Mouse (Mus musculus) neural tube, embryonic 14.5 days (tissue): ENCODE data around the gene Sdc4. TPM values are rescaled to one million over a fixed set of nuclear protein-coding genes. Genes with fewer than 3 reads are reported as not detected.
A peak's percentile ranks its signal among the peaks of the same experiment; 100 is the strongest.

ENCODE experiments used
- ATAC-seq: fragments of 200-750 bp; cut with Nextera tagmentation; 2 replicates; pipeline ENCODE4 v1.8.0; 2017; ENCODE audit warnings: low read depth, mild to moderate bottlenecking, moderate TSS enrichment, moderate library complexity
- H3K27ac ChIP-seq: fragments of 300-500 bp; sonication (generic); 2 replicates; pipeline ENCODE4 v1.5.1; 2014; ENCODE audit warnings: low read depth, mild to moderate bottlenecking, control low read depth, low read length, moderate library complexity, mixed read lengths
- H3K27me3 ChIP-seq: fragments of 300-500 bp; sonication (generic); 2 replicates; pipeline ENCODE4 v1.6.1; 2014; ENCODE audit warnings: low read length; ENCODE audit not compliant: control insufficient read depth, insufficient read depth
- H3K36me3 ChIP-seq: fragments of 300-500 bp; sonication (generic); 2 replicates; pipeline ENCODE4 v1.6.1; 2014; ENCODE audit warnings: low read length, mixed read lengths; ENCODE audit not compliant: control insufficient read depth, insufficient read depth
- H3K4me1 ChIP-seq: fragments of 300-500 bp; sonication (generic); 2 replicates; pipeline ENCODE4 v1.6.1; 2014; ENCODE audit warnings: low read length; ENCODE audit not compliant: control insufficient read depth, insufficient read depth
- H3K4me2 ChIP-seq: fragments of 300-500 bp; sonication (generic); 2 replicates; pipeline ENCODE4 v1.6.1; 2014; ENCODE audit warnings: mild to moderate bottlenecking, low read depth, low read length, control low read depth
- H3K4me3 ChIP-seq: fragments of 300-500 bp; sonication (generic); 2 replicates; pipeline ENCODE4 v1.5.1; 2014; ENCODE audit warnings: low read depth, low read length, control low read depth, mixed read lengths
- H3K9ac ChIP-seq: fragments of 300-500 bp; sonication (generic); replicated peaks from 2 replicates; pipeline ENCODE4 v1.6.1; 2014; ENCODE audit warnings: low read depth, mild to moderate bottlenecking, control low read depth, low read length, mixed read lengths
- H3K9me3 ChIP-seq: fragments of 300-500 bp; sonication (generic); 2 replicates; pipeline ENCODE4 v1.6.1; 2016; ENCODE audit warnings: low read length; ENCODE audit not compliant: control insufficient read depth
- WGBS: fragments of 180-500 bp; shearing (Covaris S2); extraction: QIAGEN DNeasy Blood & Tissue Kit; methylation state at CpG from one replicate; pipeline ENCODE4 v1.1.7; 2014; 5-methylcytosine and 5-hydroxymethylcytosine counted together
- polyA plus RNA-seq: library from polyadenylated mRNA; unstranded; fragments of >200 nt; fragmentation: Nextera tagmentation; extraction: Ambion mirVana; gene quantifications from 2 replicates; pipeline ENCODE4 v1.2.1, GENCODE M21; 2014

Sdc4 gene
- polyA plus RNA-seq, 1 experiment from 2014 or later: 3.6 TPM

GRCm38 (mm10) chr2:164444701-164445100 is 1.0 kb upstream of the Sdc4 start:
- Histone ChIP-seq H3K27ac (no peak overlapping the region), H3K27me3 (0 out of 2 replicates have a peak, but pooled peaks cover 2% of the 10 kb centered on the region), H3K9ac (no peak overlapping the region), H3K4me1 (peaks cover 9% of the 10 kb centered on the region; the same call in 1 of the 2 replicates), H3K9me3 (no peaks in the 10 kb centered on the region), H3K4me2 (no peak overlapping the region), H3K36me3 (no peaks in the 10 kb centered on the region), H3K4me3 (no peak overlapping the region)
- WGBS: 91% methylated on average over 2 of the region's 2 CpGs
- no peak for ATAC-seq

GRCm38 (mm10) chr2:164443051-164443437 is 643 bp downstream of the Sdc4 start:
- H3K27me3 ChIP-seq: 0 out of 2 replicates have a peak, but pooled peaks cover 2% of the 10 kb centered on the region
- H3K9me3 ChIP-seq: no peaks in the 10 kb centered on the region
- under 1% methylated on average over 26 of the region's 26 CpGs for WGBS
- H3K9ac ChIP-seq: peak overlapping the region; percentile 53
- no peaks in the 10 kb centered on the region for H3K36me3 ChIP-seq
- peak overlapping the region; percentile 95 for H3K4me2 ChIP-seq
- peaks cover 9% of the 10 kb centered on the region; the same call in 1 of the 2 replicates for H3K4me1 ChIP-seq
- peak overlapping the region; percentile 44 for H3K4me3 ChIP-seq
- ATAC-seq: peak; percentile 93
- H3K27ac ChIP-seq: no peak overlapping the region

- Histone ChIP-seq H3K36me3 (no peaks in the 10 kb centered on the region), H3K27ac (no peak overlapping the region), H3K4me2 (peak overlapping the region; percentile 95), H3K4me1 (peaks cover 9% of the 10 kb centered on the region; the same call in 1 of the 2 replicates), H3K27me3 (0 out of 2 replicates have a peak, but pooled peaks cover 2% of the 10 kb centered on the region), H3K4me3 (peak overlapping the region; percentile 44), H3K9me3 (no peaks in the 10 kb centered on the region), H3K9ac (peak overlapping the region; percentile 53)
- WGBS: 2% methylated on average over 29 of the region's 29 CpGs
- peak; percentile 44 for ATAC-seq
Observed at GRCm38 (mm10) chr2:164442315-164443050, 1.2 kb downstream of the Sdc4 start.

GRCm38 (mm10) chr2:164441731-164442130 is 2.0 kb downstream of the Sdc4 start:
- Histone ChIP-seq H3K27ac (no peak overlapping the region), H3K27me3 (0 out of 2 replicates have a peak, but pooled peaks cover 2% of the 10 kb centered on the region), H3K36me3 (no peaks in the 10 kb centered on the region), H3K4me1 (peaks cover 9% of the 10 kb centered on the region; the same call in 1 of the 2 replicates), H3K9ac (no peak overlapping the region), H3K4me2 (no peak overlapping the region), H3K4me3 (no peak overlapping the region; the same call in 1 of the 2 replicates), H3K9me3 (no peaks in the 10 kb centered on the region)
- WGBS: 22% methylated on average over 7 of the region's 7 CpGs
- no peak for ATAC-seq

GRCm38 (mm10) chr2:164441155-164441554 is 2.5 kb downstream of the Sdc4 start:
- no peak overlapping the region for H3K9ac ChIP-seq
- no peak overlapping the region for H3K27ac ChIP-seq
- 33% methylated on average over 8 of the region's 8 CpGs for WGBS
- H3K27me3 ChIP-seq: 0 out of 2 replicates have a peak, but pooled peaks cover 2% of the 10 kb centered on the region
- no peaks in the 10 kb centered on the region for H3K9me3 ChIP-seq
- H3K36me3 ChIP-seq: no peaks in the 10 kb centered on the region
- peaks cover 9% of the 10 kb centered on the region; the same call in 1 of the 2 replicates for H3K4me1 ChIP-seq
- no peak overlapping the region for H3K4me3 ChIP-seq
- H3K4me2 ChIP-seq: no peak overlapping the region
- no peak for ATAC-seq

GRCm38 (mm10) chr2:164440314-164440713 is 3.4 kb downstream of the Sdc4 start:
- Histone ChIP-seq H3K27ac (no peak overlapping the region), H3K4me1 (peaks cover 9% of the 10 kb centered on the region; the same call in 1 of the 2 replicates), H3K4me3 (no peak overlapping the region), H3K4me2 (no peak overlapping the region), H3K36me3 (no peaks in the 10 kb centered on the region), H3K27me3 (0 out of 2 replicates have a peak, but pooled peaks cover 2% of the 10 kb centered on the region), H3K9me3 (no peaks in the 10 kb centered on the region), H3K9ac (no peak overlapping the region)
- no peak for ATAC-seq
- WGBS: 83% methylated on average over 5 of the region's 5 CpGs

- no peak overlapping the region for H3K9ac ChIP-seq
- H3K36me3 ChIP-seq: no peaks in the 10 kb centered on the region
- H3K4me3 ChIP-seq: no peak overlapping the region
- ATAC-seq: no peak
- 69% methylated on average over 3 of the region's 3 CpGs for WGBS
- H3K4me2 ChIP-seq: no peak overlapping the region
- H3K9me3 ChIP-seq: no peaks in the 10 kb centered on the region
- H3K27ac ChIP-seq: no peak overlapping the region
- 0 out of 2 replicates have a peak, but pooled peaks cover 2% of the 10 kb centered on the region for H3K27me3 ChIP-seq
- peaks cover 9% of the 10 kb centered on the region; the same call in 1 of the 2 replicates for H3K4me1 ChIP-seq
Observed at GRCm38 (mm10) chr2:164439001-164439421, 4.7 kb downstream of the Sdc4 start.

GRCm38 (mm10) chr2:164438257-164438656 is 5.4 kb downstream of the Sdc4 start:
- WGBS: 59% methylated on average over 8 of the region's 8 CpGs
- no peak overlapping the region for H3K27ac ChIP-seq
- no peak overlapping the region for H3K9ac ChIP-seq
- no peaks in the 10 kb centered on the region for H3K9me3 ChIP-seq
- H3K36me3 ChIP-seq: no peaks in the 10 kb centered on the region
- H3K4me3 ChIP-seq: no peak overlapping the region
- peaks cover 7% of the 10 kb centered on the region; the same call in 1 of the 2 replicates for H3K4me1 ChIP-seq
- ATAC-seq: no peak
- H3K27me3 ChIP-seq: 0 out of 2 replicates have a peak, but pooled peaks cover 2% of the 10 kb centered on the region
- no peak overlapping the region for H3K4me2 ChIP-seq

GRCm38 (mm10) chr2:164437710-164438109 is 6.0 kb downstream of the Sdc4 start:
- WGBS: 70% methylated on average over 6 of the region's 6 CpGs
- peaks cover 4% of the 10 kb centered on the region; the same call in 1 of the 2 replicates for H3K4me1 ChIP-seq
- 0 out of 2 replicates have a peak, but pooled peaks cover 2% of the 10 kb centered on the region for H3K27me3 ChIP-seq
- H3K4me3 ChIP-seq: no peak overlapping the region
- no peak overlapping the region for H3K4me2 ChIP-seq
- ATAC-seq: no peak
- H3K9ac ChIP-seq: no peak overlapping the region
- H3K36me3 ChIP-seq: no peaks in the 10 kb centered on the region
- H3K27ac ChIP-seq: no peak overlapping the region
- no peaks in the 10 kb centered on the region for H3K9me3 ChIP-seq
